In genomic region chr1:43138268-43138812, GRCm38 (mm10) we compare ENCODE assay signal across 12 mouse cellular contexts. TPM values are rescaled to one million over a fixed set of nuclear protein-coding genes. Genes with fewer than 3 reads are reported as not detected.
DNase-seq lines count a peak whose midpoint lies in the region; ATAC-seq and TF ChIP-seq lines count a peak whose summit lies in the region.
"Had no signal": no experiment of that assay in that cellular context is flagged by ENCODE, and none has a peak within 500 bp of the region (broad histone marks: within the 10 kb centered on the region; RNA-seq: fewer than 3 reads in every experiment).

No protein-coding gene starts in this region.

- no peaks in the 10 kb centered on the region for H3K27me3 ChIP-seq in forebrain, embryonic 16.5 days (replicated peaks; ENCODE audit: control insufficient read depth, insufficient read depth, low read length)
- no peaks in the 10 kb centered on the region for H3K27me3 ChIP-seq in forebrain, embryonic 14.5 days (replicated peaks; ENCODE audit: control insufficient read depth, insufficient read depth, low read length)
- H3K27me3 ChIP-seq in lung, embryonic 14.5 days (ENCODE audit: insufficient read depth, low read length): no peaks in the 10 kb centered on the region
- no peaks in the 10 kb centered on the region for H3K27me3 ChIP-seq in small intestine, adult 2 months (ENCODE audit: control insufficient read depth, insufficient read depth, low read length)
- H3K27me3 ChIP-seq in neural tube, embryonic 15.5 days (replicated peaks): no peaks in the 10 kb centered on the region

- H3K9me3 ChIP-seq in forebrain, embryonic 16.5 days (ENCODE audit: control insufficient read depth, low read length): no peaks in the 10 kb centered on the region
- H3K9me3 ChIP-seq in forebrain, embryonic 14.5 days (replicated peaks; ENCODE audit: control insufficient read depth, low read length): no peaks in the 10 kb centered on the region
- no peaks in the 10 kb centered on the region for H3K9me3 ChIP-seq in lung, embryonic 14.5 days (ENCODE audit: low read depth, low read length)
- no peaks in the 10 kb centered on the region for H3K9me3 ChIP-seq in neural tube, embryonic 15.5 days (replicated peaks)

- no peak for TF ChIP-seq POLR2A in small intestine, adult 2 months (IDR thresholded peaks at IDR 0.05; ENCODE audit: low read depth, low read length)

- no peak for DNase-seq in forebrain, embryonic 14.5 days (ENCODE audit: low spot score)
- no peak for DNase-seq in lung, embryonic 14.5 days
- no peak for DNase-seq in lung, postnatal 36 days
- peak; percentile 74 for DNase-seq in R1 (ENCODE audit: low read depth, low spot score)
- DNase-seq: adrenal gland, postnatal 36 days; cerebellum, postnatal 36 days; heart, adult 18-20 months; kidney, postnatal 14 days had no signal

- no peak for ATAC-seq in forebrain, embryonic 16.5 days
- ATAC-seq in forebrain, embryonic 14.5 days: no peak
- ATAC-seq in lung, embryonic 14.5 days (ENCODE audit: insufficient read depth): no peak
- no peak for ATAC-seq in cerebellum, adult (ENCODE audit: insufficient number of reproducible peaks, low FRiP score, low TSS enrichment)
- no peak for ATAC-seq in neural tube, embryonic 15.5 days (ENCODE audit: low FRiP score)

- TF ChIP-seq CTCF in lung, embryonic 14.5 days (IDR thresholded peaks at IDR 0.05; ENCODE audit: low read depth): peak; percentile 55
- peak; percentile 34; the same call in 1 of the 2 replicates for TF ChIP-seq CTCF in small intestine, adult 2 months (IDR thresholded peaks at IDR 0.05; ENCODE audit: extremely low read depth, insufficient read length, insufficient replicate concordance, low read depth, low read length)

- 79% methylated on average over 15 of the region's 15 CpGs for WGBS in forebrain, embryonic 16.5 days
- WGBS in forebrain, embryonic 14.5 days: 74% methylated on average over 15 of the region's 15 CpGs
- 64% methylated on average over 15 of the region's 15 CpGs for WGBS in lung, embryonic 14.5 days
- WGBS in small intestine, adult 2 months: 79% methylated on average over 15 of the region's 15 CpGs
- WGBS in neural tube, embryonic 15.5 days: 71% methylated on average over 15 of the region's 15 CpGs

- no peak overlapping the region for H3K4me2 ChIP-seq in forebrain, embryonic 16.5 days (ENCODE audit: low read length)
- no peak overlapping the region for H3K4me2 ChIP-seq in forebrain, embryonic 14.5 days (ENCODE audit: low read length)
- no peak overlapping the region for H3K4me2 ChIP-seq in lung, embryonic 14.5 days
- no peak overlapping the region for H3K4me2 ChIP-seq in neural tube, embryonic 15.5 days

- H3K9ac ChIP-seq in forebrain, embryonic 16.5 days (replicated peaks; ENCODE audit: low read depth, low read length): no peak overlapping the region
- H3K9ac ChIP-seq in forebrain, embryonic 14.5 days (ENCODE audit: low read length): no peak overlapping the region
- no peak overlapping the region for H3K9ac ChIP-seq in lung, embryonic 14.5 days
- H3K9ac ChIP-seq in neural tube, embryonic 15.5 days (replicated peaks): no peak overlapping the region

- peaks cover 21% of the 10 kb centered on the region for H3K4me1 ChIP-seq in forebrain, embryonic 16.5 days (replicated peaks; ENCODE audit: control insufficient read depth, insufficient read depth, low read length)
- H3K4me1 ChIP-seq in forebrain, embryonic 14.5 days (ENCODE audit: control insufficient read depth, insufficient read depth, low read length): 0 out of 2 replicates have a peak, but pooled peaks cover 4% of the 10 kb centered on the region
- H3K4me1 ChIP-seq in lung, embryonic 14.5 days (ENCODE audit: insufficient read depth): no peaks in the 10 kb centered on the region
- H3K4me1 ChIP-seq in small intestine, adult 2 months (ENCODE audit: control insufficient read depth, insufficient read depth, insufficient read length, low read length): peaks cover 3% of the 10 kb centered on the region; the same call in 1 of the 2 replicates
- no peaks in the 10 kb centered on the region for H3K4me1 ChIP-seq in neural tube, embryonic 15.5 days

- H3K4me3 ChIP-seq in forebrain, embryonic 16.5 days (replicated peaks; ENCODE audit: low read length): no peak overlapping the region
- no peak overlapping the region for H3K4me3 ChIP-seq in forebrain, embryonic 14.5 days (ENCODE audit: low read depth, low read length)
- no peak overlapping the region for H3K4me3 ChIP-seq in lung, embryonic 14.5 days (ENCODE audit: low read depth, low read length)
- no peak overlapping the region for H3K4me3 ChIP-seq in small intestine, adult 2 months (ENCODE audit: low read depth, low read length)
- no peak overlapping the region for H3K4me3 ChIP-seq in neural tube, embryonic 15.5 days (replicated peaks)

- H3K36me3 ChIP-seq in forebrain, embryonic 16.5 days (ENCODE audit: control insufficient read depth, insufficient read depth): no peaks in the 10 kb centered on the region
- H3K36me3 ChIP-seq in forebrain, embryonic 14.5 days (ENCODE audit: control insufficient read depth, insufficient read depth, low read length): no peaks in the 10 kb centered on the region
- H3K36me3 ChIP-seq in lung, embryonic 14.5 days (ENCODE audit: insufficient read depth): peaks cover 4% of the 10 kb centered on the region; the same call in 1 of the 2 replicates
- peaks cover 29% of the 10 kb centered on the region for H3K36me3 ChIP-seq in small intestine, adult 2 months (ENCODE audit: control insufficient read depth, insufficient read depth, low read length)
- peaks cover 12% of the 10 kb centered on the region; the same call in 1 of the 2 replicates for H3K36me3 ChIP-seq in neural tube, embryonic 15.5 days

- peak overlapping the region; percentile 68; the same call in 1 of the 2 replicates for H3K27ac ChIP-seq in forebrain, embryonic 16.5 days (ENCODE audit: low read length)
- no peak overlapping the region for H3K27ac ChIP-seq in forebrain, embryonic 14.5 days (ENCODE audit: low read depth, low read length)
- H3K27ac ChIP-seq in lung, embryonic 14.5 days (ENCODE audit: low read depth): no peak overlapping the region
- H3K27ac ChIP-seq in small intestine, adult 2 months (ENCODE audit: insufficient read depth, low read depth, low read length): no peak overlapping the region
- no peak overlapping the region for H3K27ac ChIP-seq in neural tube, embryonic 15.5 days (replicated peaks)

RNA-seq across cellular contexts. Expression of gene AI597479, which starts 39.8 kb away (rescaled TPM):
- 56.7 and 61.8 TPM in 2 replicates for polyA plus RNA-seq in forebrain, embryonic 16.5 days (2015; fragmentation: Nextera tagmentation; extraction: Ambion mirVana)
- 50.4 and 54.4 TPM in 2 replicates for polyA plus RNA-seq in forebrain, embryonic 14.5 days (2014; fragmentation: Nextera tagmentation; extraction: Ambion mirVana)
- 32.0 and 32.4 TPM in 2 replicates for polyA plus RNA-seq in lung, embryonic 14.5 days (2014; fragmentation: Nextera tagmentation; extraction: Ambion mirVana)
- polyA plus RNA-seq in small intestine, adult 2 months (2012; rRNA removed): 0.86 and 1.6 TPM in 2 replicates
- 39.7 and 41.4 TPM in 2 replicates for polyA plus RNA-seq in neural tube, embryonic 15.5 days (2015; fragmentation: Nextera tagmentation; extraction: Ambion mirVana)

RNA-seq across cellular contexts. Expression of gene Tgfbrap1, which starts 39.9 kb away (rescaled TPM):
- 18.1 and 19.5 TPM in 2 replicates for polyA plus RNA-seq in forebrain, embryonic 16.5 days (2015; fragmentation: Nextera tagmentation; extraction: Ambion mirVana)
- 12.9 and 16.3 TPM in 2 replicates for polyA plus RNA-seq in forebrain, embryonic 14.5 days (2014; fragmentation: Nextera tagmentation; extraction: Ambion mirVana)
- polyA plus RNA-seq in lung, embryonic 14.5 days (2014; fragmentation: Nextera tagmentation; extraction: Ambion mirVana): 13.1 and 13.2 TPM in 2 replicates
- 7.6 and 11.1 TPM in 2 replicates for polyA plus RNA-seq in small intestine, adult 2 months (2012; rRNA removed)
- 13.2 and 14.4 TPM in 2 replicates for polyA plus RNA-seq in neural tube, embryonic 15.5 days (2015; fragmentation: Nextera tagmentation; extraction: Ambion mirVana)

RNA-seq across cellular contexts. Expression of gene Fhl2, which starts 58.4 kb away (rescaled TPM):
- 16.4 and 17.2 TPM in 2 replicates for polyA plus RNA-seq in forebrain, embryonic 16.5 days (2015; fragmentation: Nextera tagmentation; extraction: Ambion mirVana)
- 11.9 and 16.3 TPM in 2 replicates for polyA plus RNA-seq in forebrain, embryonic 14.5 days (2014; fragmentation: Nextera tagmentation; extraction: Ambion mirVana)
- polyA plus RNA-seq in lung, embryonic 14.5 days (2014; fragmentation: Nextera tagmentation; extraction: Ambion mirVana): 30.1 and 34.9 TPM in 2 replicates
- 33.4 and 56.9 TPM in 2 replicates for polyA plus RNA-seq in small intestine, adult 2 months (2012; rRNA removed)
- 31.4 and 32.3 TPM in 2 replicates for polyA plus RNA-seq in neural tube, embryonic 15.5 days (2015; fragmentation: Nextera tagmentation; extraction: Ambion mirVana)

Comparison
In these comparisons a context has a peak if more than half of its experiments do, and no peak if none do; other contexts are left out.
1. RNA of gene AI597479, which starts 39.8 kb away (polyA plus RNA-seq): 56.7 to 61.8 TPM in forebrain, embryonic 16.5 days, 50.4 to 54.4 TPM in forebrain, embryonic 14.5 days, 39.7 to 41.4 TPM in neural tube, embryonic 15.5 days and 32.0 to 32.4 TPM in lung, embryonic 14.5 days; 0.86 to 1.6 TPM in small intestine, adult 2 months; every median in the first group is over 10 times any median in the second.